Mouse (Mus musculus) ovary, postnatal 14 days (tissue): Measurements from ENCODE around the gene Tmem123.

Experiments
- DNase-seq: peaks from one replicate; pipeline ENCODE4 v3.0.0; 2022; ENCODE audit warnings: low spot score

The Tmem123 gene

DNA sequence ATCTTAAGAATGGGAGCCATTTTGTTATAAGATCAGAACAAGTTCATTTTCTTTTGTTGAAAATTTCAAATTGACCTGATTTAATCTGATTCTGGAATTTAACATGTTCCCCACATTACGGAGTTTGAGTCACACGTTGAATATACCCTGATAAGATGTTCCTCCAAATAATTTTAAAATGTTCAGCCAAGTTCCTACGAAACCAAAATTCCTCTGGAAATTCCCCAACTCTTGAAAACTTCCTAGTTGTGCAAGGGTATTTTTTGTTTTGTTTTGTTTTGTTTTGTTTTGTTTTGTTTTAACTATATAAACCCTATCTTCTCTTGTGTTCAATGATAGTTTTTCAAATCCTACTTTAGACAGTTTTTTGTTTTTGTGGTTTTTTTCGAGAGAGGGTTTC is 64.9 kb downstream of the Tmem123 start:
- no peak for DNase-seq

DNA sequence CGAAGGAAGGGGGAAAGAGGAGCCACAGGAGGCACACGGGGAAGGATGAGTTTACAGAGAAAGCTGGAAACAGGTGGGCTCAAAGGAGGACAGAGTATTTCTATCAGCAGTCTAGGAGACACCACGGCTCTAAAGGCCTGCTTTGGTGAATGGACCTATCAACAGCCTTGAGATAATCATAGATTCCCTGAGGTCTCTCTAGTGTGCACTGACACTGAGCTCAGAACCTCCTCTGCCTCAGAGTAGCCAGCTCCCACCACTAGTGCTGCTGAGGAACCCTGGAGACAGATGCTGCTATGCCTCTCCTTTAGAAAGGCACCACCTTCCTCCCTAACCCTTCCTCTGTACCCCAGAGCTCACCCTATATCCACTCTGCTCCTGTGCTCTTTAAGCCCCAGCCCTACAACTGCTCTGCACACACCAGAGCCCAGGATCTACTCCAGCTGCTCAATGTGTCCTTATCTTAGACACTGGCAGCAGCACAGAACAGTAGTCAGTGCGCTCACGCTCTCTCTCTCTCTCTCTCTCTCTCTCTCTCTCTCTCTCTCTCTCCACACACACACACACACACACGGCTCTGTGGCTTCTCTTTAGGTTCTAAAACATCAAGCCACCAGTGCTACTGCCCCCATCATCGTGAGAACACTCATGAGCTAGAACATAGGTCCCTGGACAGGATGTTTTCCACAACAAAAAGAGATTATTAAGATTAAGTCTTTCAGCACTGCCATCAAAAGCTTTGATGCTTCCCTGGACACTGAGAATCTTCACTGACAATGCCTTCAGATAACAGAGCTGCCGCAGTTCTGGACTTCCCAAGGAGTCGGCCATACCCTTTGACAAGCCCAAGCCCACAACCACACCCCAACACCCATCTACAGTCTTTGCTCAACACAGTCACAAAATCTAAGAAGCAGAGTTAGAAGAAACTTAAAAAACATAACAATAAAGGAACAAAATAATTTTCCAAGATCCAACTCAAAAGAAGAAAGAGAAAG is 66.0 kb downstream of the Tmem123 start:
- DNase-seq, result no peak

DNA sequence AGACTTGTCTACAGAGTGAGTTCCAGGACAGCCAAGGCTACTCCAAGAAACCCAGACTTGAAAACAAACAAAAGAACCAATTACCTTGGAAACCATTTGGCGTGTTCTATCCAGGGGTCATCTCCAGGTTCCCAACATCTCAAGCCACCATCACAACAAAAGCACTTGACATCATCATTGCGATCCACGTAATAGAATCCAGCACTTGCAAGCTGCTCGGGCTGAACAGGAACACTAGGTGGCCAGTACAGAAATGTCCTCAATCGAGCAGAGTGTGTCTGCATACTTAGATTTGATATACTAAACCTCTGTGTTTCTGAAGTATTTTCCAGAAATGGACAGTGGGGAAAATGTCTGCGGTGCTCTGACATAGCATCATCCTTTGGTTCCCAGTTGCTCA is 69.6 kb downstream of the Tmem123 start:
- DNase-seq, result no peak

DNA sequence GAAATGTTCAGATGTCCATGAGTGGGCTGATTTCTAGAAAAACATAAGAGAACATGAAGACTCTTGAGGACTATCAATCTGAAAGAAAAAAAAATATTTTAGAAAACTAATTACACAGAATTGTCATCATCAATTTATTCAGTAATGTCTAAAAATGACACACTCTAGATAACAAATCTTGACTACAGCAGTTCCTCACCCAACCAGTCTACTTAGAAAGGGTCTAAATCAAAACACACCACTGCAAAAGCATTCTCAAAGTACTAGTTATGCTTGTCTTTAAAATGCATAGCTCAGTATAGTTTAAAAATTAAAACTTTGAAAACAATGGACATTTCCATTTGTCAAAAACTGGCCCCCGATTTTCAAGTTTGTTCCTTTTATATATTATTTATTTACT is 71.5 kb downstream of the Tmem123 start:
- DNase-seq, result no peak

DNA sequence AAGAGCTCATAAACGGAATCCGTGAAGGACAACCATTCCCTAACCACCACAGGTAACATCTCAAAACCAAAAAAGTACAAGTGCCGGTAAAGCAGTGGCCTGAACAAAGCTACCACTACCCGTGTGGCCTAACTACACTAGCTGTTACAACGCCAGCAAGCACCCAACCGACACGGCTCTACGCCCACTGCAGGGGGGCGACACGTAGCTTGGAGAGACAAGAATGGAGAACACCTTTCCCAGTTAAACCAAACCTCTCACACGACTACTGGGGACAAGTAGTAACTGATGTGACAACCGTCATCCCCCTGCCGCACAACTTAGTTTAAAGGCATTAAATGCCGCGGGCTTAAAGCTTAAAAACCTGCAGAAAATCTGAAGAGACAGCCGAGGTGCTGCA is 72.5 kb downstream of the Tmem123 start:
- DNase-seq, result no peak

DNA sequence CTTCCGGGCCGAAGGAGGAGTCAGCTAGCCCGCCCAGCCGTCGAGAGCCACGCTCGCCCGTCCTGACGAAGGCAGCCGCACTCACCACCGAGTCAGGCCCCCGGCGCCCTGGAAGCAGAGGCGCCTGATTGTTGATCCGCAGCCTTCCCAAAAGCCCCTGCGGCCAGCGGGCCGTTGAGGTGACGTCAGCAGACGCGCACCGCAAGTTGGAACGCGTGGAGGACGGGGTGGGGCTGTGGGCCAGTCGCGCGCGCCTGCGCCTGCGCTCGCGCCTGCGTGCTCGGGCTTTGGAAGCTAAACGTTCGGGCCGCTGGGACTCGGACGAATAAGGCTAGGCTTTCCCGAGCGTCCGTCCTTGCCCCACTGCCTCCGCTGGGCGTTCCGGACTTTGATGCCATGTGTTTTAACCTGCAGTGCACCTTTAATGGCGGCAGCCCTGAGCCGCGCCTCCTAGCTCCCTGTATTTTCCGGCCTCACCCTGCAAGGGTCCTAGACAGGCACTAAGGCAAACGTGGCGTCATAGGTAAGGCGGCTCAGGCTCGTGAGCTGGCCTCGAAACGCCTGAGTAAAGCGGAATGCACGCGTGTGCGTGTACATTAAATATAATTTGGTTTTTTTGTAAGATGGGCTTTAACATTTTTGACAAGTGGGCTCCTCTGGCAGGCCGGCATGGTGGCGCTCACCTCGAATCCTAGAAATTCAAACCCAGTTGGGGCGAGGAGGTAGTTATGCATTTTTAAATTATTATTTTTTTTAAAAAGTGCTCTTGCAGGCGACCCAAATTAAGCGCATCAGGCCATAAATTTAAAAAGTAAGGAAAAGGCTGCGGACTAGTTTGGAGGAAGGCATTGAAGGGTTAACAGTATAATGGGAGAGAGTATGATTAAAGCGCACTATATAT is 73.3 kb downstream of the Tmem123 start, which contains the start of gene Birc2:
TSS of gene Birc2 (minus strand) at position 160 of the 901 bp plus-strand sequence.
- peak; percentile 87 for DNase-seq

DNA sequence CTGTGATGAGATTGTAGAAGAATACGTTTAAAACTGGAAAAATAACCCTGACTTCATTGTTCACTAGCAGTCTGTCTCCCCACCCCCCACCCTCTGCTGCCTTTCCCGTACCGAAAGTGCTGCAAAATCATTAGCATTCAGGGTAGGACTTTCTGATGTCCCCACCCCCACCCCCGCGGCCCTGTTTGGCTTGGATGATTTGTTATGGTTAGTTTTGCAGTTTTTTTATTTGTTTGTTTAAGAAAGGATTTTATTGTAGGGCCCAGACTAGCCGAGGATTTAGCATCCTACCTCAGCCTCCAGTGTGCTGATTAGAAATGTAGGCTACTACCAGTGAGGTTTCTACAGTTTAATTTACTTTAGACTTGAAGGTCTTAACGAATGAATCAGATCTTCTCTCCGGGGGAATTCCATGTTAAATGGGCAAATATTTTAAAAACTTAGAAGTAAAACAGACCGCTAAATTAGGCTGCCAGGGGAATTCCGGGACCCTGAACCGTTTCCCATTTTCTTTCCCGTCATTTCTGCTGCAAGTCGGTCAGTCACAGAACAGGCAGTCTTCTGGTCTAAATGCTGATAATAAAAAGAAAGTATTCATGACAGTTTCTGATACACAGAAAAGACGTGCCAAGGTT is 74.1 kb downstream of the Tmem123 start:
- no peak for DNase-seq

DNA sequence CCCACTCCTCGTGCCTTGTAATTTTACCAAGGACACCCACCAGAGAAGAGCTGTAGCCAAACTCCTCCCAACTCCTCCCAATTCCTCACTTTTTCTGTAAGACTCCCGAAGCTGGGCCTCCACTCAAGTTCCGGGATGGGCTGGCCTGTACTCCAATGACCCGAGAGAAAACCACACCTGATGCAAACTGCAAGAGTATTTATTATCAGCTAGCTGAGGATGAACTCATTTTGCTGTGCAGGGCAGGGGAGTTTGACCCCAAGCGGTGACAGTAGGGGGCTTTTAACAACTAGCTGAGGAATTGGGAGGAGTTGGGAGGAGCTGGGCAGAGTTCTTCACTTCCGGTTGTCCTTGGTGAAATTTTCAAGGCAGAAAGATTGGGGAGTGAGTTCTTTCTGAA is 77.4 kb downstream of the Tmem123 start:
- DNase-seq, result no peak
